Mouse (Mus musculus): ENCODE data around the gene Cgn. TPM values are rescaled to one million over a fixed set of nuclear protein-coding genes. Genes with fewer than 3 reads are reported as not detected.

Cgn gene
- polyA plus RNA-seq, 2 experiments = 4.6 to 5.7 TPM

DNA sequence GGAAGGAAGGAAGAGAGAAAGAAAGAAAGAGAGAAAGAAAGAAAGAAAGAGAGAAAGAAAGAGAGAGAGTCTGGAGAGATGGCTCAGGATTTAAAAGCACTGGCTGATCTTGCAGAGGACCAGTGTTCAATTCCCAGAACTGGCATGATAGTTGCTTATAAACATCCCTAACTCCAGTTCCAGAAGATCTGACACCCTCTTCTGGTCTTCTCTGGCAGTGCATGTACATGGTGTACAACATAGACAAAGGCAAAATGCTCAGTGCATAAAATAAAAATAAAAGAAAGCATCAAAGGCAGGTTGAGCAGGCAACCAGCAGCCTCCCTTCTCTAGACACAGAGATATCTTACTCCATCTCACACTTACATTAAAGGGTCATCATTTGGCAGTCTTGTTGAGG lies 29.3 kb upstream of the Cgn start:
- Histone ChIP-seq H3K4me3 (ENCODE audit: insufficient read depth in 1 of 2, low read depth in 2 of 2, low read length in 2 of 2) (no peak overlapping the region), H3K9ac (replicated peaks) (no peak overlapping the region), H3K4me2 (ENCODE audit: low read depth) (no peak overlapping the region), H3K9me3 (ENCODE audit: control insufficient read depth, low read length) (no peaks in the 10 kb centered on the region), H3K27me3 (ENCODE audit: control insufficient read depth, insufficient read depth, low read length) (no peaks in the 10 kb centered on the region), H3K4me1 (replicated peaks; ENCODE audit: control insufficient read depth in 2 of 2, insufficient read depth in 2 of 2, low read length in 1 of 2) (no peaks in the 10 kb centered on the region), H3K27ac (no peak overlapping the region), H3K36me3 (replicated peaks; ENCODE audit: control insufficient read depth, insufficient read depth, low read depth) (no peaks in the 10 kb centered on the region)
- no peak for TF ChIP-seq EP300 (IDR thresholded peaks at IDR 0.05; ENCODE audit: low read depth)
- TF ChIP-seq CTCF (IDR thresholded peaks at IDR 0.05; ENCODE audit: low read depth) = peak; percentile 22; the same call in 1 of the 2 replicates
- no peak for DNase-seq (ENCODE audit: low read depth in 3 of 3, low spot score in 3 of 3)
- ATAC-seq (ENCODE audit: insufficient read depth) = no peak

DNA sequence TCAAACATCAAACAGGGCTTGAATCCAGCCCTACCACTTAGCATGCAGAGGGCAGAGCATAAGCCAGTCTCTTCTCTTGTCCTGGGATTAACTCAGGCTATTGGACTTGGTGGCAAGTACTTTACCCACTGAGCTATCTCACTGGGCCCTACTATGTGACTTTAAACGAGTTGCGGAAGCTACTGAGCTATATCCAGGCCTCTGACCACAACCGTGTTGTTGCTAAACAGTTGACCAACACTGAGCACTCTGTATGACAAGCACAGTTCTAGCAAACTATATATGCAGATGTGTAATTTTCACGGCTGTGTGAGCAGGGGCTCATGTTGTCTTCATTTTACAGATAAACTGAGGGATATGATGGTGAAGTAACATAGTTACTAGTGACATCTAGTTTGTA lies 28.4 kb upstream of the Cgn start:
- Histone ChIP-seq H3K4me1 (replicated peaks; ENCODE audit: control insufficient read depth in 2 of 2, insufficient read depth in 2 of 2, low read length in 1 of 2) (no peaks in the 10 kb centered on the region), H3K4me2 (ENCODE audit: low read depth) (no peak overlapping the region), H3K9me3 (ENCODE audit: control insufficient read depth, low read length) (no peaks in the 10 kb centered on the region), H3K4me3 (ENCODE audit: insufficient read depth in 1 of 2, low read depth in 2 of 2, low read length in 2 of 2) (no peak overlapping the region), H3K36me3 (replicated peaks; ENCODE audit: control insufficient read depth, insufficient read depth, low read depth) (no peaks in the 10 kb centered on the region), H3K27ac (no peak overlapping the region), H3K9ac (replicated peaks) (no peak overlapping the region), H3K27me3 (ENCODE audit: control insufficient read depth, insufficient read depth, low read length) (no peaks in the 10 kb centered on the region)
- no peak for ATAC-seq (ENCODE audit: insufficient read depth)
- TF ChIP-seq CTCF (IDR thresholded peaks at IDR 0.05; ENCODE audit: low read depth) (no peak), EP300 (IDR thresholded peaks at IDR 0.05; ENCODE audit: low read depth) (no peak)
- 61% methylated on average over 4 of the region's 4 CpGs for WGBS (ENCODE audit: insufficient replicate concordance)
- no peak for DNase-seq (ENCODE audit: low read depth in 3 of 3, low spot score in 3 of 3)

DNA sequence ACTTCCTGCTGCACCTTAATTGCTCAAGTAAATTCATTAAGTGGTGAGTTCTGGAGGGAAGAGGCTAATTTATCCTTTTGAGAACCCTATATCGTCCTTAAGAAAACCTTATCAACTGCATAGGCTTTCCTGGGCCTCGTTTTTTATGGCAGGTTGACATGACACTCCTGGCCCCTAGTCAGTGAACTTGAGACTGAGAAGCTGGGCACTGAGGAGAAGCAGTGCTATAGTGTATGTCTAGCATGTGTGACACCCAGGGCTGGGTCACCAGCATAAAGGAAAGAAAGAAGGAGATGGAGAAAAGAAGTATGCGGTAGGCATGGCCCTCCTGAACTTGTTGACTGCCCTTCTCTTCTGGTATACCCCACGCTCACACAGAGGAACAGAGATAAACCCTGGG lies 27.8 kb upstream of the Cgn start:
- no peak for DNase-seq (ENCODE audit: low read depth in 3 of 3, low spot score in 3 of 3)
- Histone ChIP-seq H3K9me3 (ENCODE audit: control insufficient read depth, low read length) (no peaks in the 10 kb centered on the region), H3K4me1 (replicated peaks; ENCODE audit: control insufficient read depth in 2 of 2, insufficient read depth in 2 of 2, low read length in 1 of 2) (no peaks in the 10 kb centered on the region), H3K4me2 (ENCODE audit: low read depth) (no peak overlapping the region), H3K36me3 (replicated peaks; ENCODE audit: control insufficient read depth, insufficient read depth, low read depth) (no peaks in the 10 kb centered on the region), H3K9ac (replicated peaks) (no peak overlapping the region), H3K4me3 (ENCODE audit: insufficient read depth in 1 of 2, low read depth in 2 of 2, low read length in 2 of 2) (no peak overlapping the region), H3K27ac (no peak overlapping the region), H3K27me3 (ENCODE audit: control insufficient read depth, insufficient read depth, low read length) (no peaks in the 10 kb centered on the region)
- TF ChIP-seq EP300 (IDR thresholded peaks at IDR 0.05; ENCODE audit: low read depth) (no peak), CTCF (IDR thresholded peaks at IDR 0.05; ENCODE audit: low read depth) (no peak)
- WGBS (ENCODE audit: insufficient replicate concordance) = 46% methylated on average over 4 of the region's 4 CpGs
- no peak for ATAC-seq (ENCODE audit: insufficient read depth)

GRCm38 (mm10) chr3:94813651-94814050 lies 27.4 kb upstream of the Cgn start:
- Histone ChIP-seq H3K27ac (no peak overlapping the region), H3K4me2 (ENCODE audit: low read depth) (no peak overlapping the region), H3K27me3 (ENCODE audit: control insufficient read depth, insufficient read depth, low read length) (no peaks in the 10 kb centered on the region), H3K4me3 (ENCODE audit: insufficient read depth in 1 of 2, low read depth in 2 of 2, low read length in 2 of 2) (no peak overlapping the region), H3K9ac (replicated peaks) (no peak overlapping the region), H3K36me3 (replicated peaks; ENCODE audit: control insufficient read depth, insufficient read depth, low read depth) (no peaks in the 10 kb centered on the region), H3K4me1 (replicated peaks; ENCODE audit: control insufficient read depth in 2 of 2, insufficient read depth in 2 of 2, low read length in 1 of 2) (no peaks in the 10 kb centered on the region), H3K9me3 (ENCODE audit: control insufficient read depth, low read length) (no peaks in the 10 kb centered on the region)
- WGBS (ENCODE audit: insufficient replicate concordance) = 73% methylated on average over 3 of the region's 3 CpGs
- DNase-seq (ENCODE audit: low read depth in 3 of 3, low spot score in 3 of 3) (no peak), ATAC-seq (ENCODE audit: insufficient read depth) (no peak)
- TF ChIP-seq CTCF (IDR thresholded peaks at IDR 0.05; ENCODE audit: low read depth) = no peak
- no peak for TF ChIP-seq EP300 (IDR thresholded peaks at IDR 0.05; ENCODE audit: low read depth)

- Histone ChIP-seq H3K36me3 (replicated peaks; ENCODE audit: control insufficient read depth, insufficient read depth, low read depth) (no peaks in the 10 kb centered on the region), H3K27me3 (ENCODE audit: control insufficient read depth, insufficient read depth, low read length) (no peaks in the 10 kb centered on the region), H3K9me3 (ENCODE audit: control insufficient read depth, low read length) (no peaks in the 10 kb centered on the region), H3K9ac (replicated peaks) (no peak overlapping the region), H3K4me1 (replicated peaks; ENCODE audit: control insufficient read depth in 2 of 2, insufficient read depth in 2 of 2, low read length in 1 of 2) (no peaks in the 10 kb centered on the region), H3K4me3 (ENCODE audit: insufficient read depth in 1 of 2, low read depth in 2 of 2, low read length in 2 of 2) (no peak overlapping the region), H3K4me2 (ENCODE audit: low read depth) (no peak overlapping the region), H3K27ac (no peak overlapping the region)
- no peak for DNase-seq (ENCODE audit: low read depth in 3 of 3, low spot score in 3 of 3)
- WGBS (ENCODE audit: insufficient replicate concordance) = 16% methylated on average over 4 of the region's 4 CpGs
- no peak for ATAC-seq (ENCODE audit: insufficient read depth)
- TF ChIP-seq EP300 (IDR thresholded peaks at IDR 0.05; ENCODE audit: low read depth) = 0 out of 2 replicates have a peak, but pooled peaks have one; percentile 8
- TF ChIP-seq CTCF (IDR thresholded peaks at IDR 0.05; ENCODE audit: low read depth) = peak; percentile 63
Observed at GRCm38 (mm10) chr3:94811628-94812027, 25.3 kb upstream of the Cgn start.
